Mouse (Mus musculus) forebrain, embryonic 12.5 days (tissue): ENCODE results near the gene Usp44. TPM values are rescaled to one million over a fixed set of nuclear protein-coding genes. Genes with fewer than 3 reads are reported as not detected.
"Not testable (repeated sequence)": the region's sequence is repeated elsewhere in the genome, so short reads cannot be mapped to it uniquely, and the experiment has no call there.

ENCODE experiments used
- ATAC-seq: fragments of 200-750 bp; cut with Nextera tagmentation; 2 replicates; pipeline ENCODE4 v1.8.0; 2017; ENCODE audit warnings: moderate TSS enrichment; ENCODE audit not compliant: low FRiP score
- H3K27ac ChIP-seq: fragments of 300-500 bp; sonication (generic); 2 replicates; pipeline ENCODE4 v1.5.1; 2016; ENCODE audit warnings: mild to moderate bottlenecking
- H3K27me3 ChIP-seq: fragments of 300-500 bp; sonication (generic); 2 replicates; pipeline ENCODE4 v1.6.1; 2016; ENCODE audit warnings: mild to moderate bottlenecking
- H3K36me3 ChIP-seq: fragments of 300-500 bp; sonication (generic); replicated peaks from 2 replicates; pipeline ENCODE4 v1.6.1; 2016; ENCODE audit warnings: mild to moderate bottlenecking
- H3K4me1 ChIP-seq: fragments of 300-500 bp; sonication (generic); 2 replicates; pipeline ENCODE4 v1.6.1; 2016
- H3K4me2 ChIP-seq: fragments of 300-500 bp; sonication (generic); 2 replicates; pipeline ENCODE4 v1.6.1; 2016; ENCODE audit warnings: mild to moderate bottlenecking, moderate library complexity
- H3K4me3 ChIP-seq: fragments of 300-500 bp; sonication (generic); replicated peaks from 2 replicates; pipeline ENCODE4 v1.5.1; 2016; ENCODE audit warnings: mild to moderate bottlenecking
- H3K9ac ChIP-seq: fragments of 300-500 bp; sonication (generic); 2 replicates; pipeline ENCODE4 v1.6.1; 2016; ENCODE audit warnings: mild to moderate bottlenecking
- H3K9me3 ChIP-seq: fragments of 300-500 bp; sonication (generic); 2 replicates; pipeline ENCODE4 v1.6.1; 2016
- WGBS: fragments of 180-500 bp; shearing (Covaris S2); methylation state at CpG from one replicate; pipeline ENCODE4 v1.1.7; 2016; 5-methylcytosine and 5-hydroxymethylcytosine counted together
- polyA plus RNA-seq: library from polyadenylated mRNA; unstranded; fragments of >200 nt; fragmentation: Nextera tagmentation; extraction: Ambion mirVana; gene quantifications from 2 replicates; pipeline ENCODE4 v1.2.1, GENCODE M21; 2016

Gene Usp44
- polyA plus RNA-seq, 1 experiment from 2014 or later: 7.7 TPM

GRCm38 (mm10) chr10:93818661-93819060, 12.7 kb upstream of the Usp44 start:
- Histone ChIP-seq H3K36me3 (no peaks in the 10 kb centered on the region), H3K27me3 (peaks cover 28% of the 10 kb centered on the region), H3K9me3 (no peaks in the 10 kb centered on the region), H3K4me3 (no peak overlapping the region), H3K9ac (no peak overlapping the region), H3K4me2 (no peak overlapping the region), H3K4me1 (peaks cover 5% of the 10 kb centered on the region), H3K27ac (no peak overlapping the region)
- ATAC-seq: no peak
- WGBS: 39% methylated on average over 7 of the region's 7 CpGs

GRCm38 (mm10) chr10:93829898-93830831, 1.2 kb upstream of the Usp44 start:
- Histone ChIP-seq H3K9ac (no peak overlapping the region), H3K27ac (no peak overlapping the region), H3K36me3 (no peaks in the 10 kb centered on the region), H3K9me3 (no peaks in the 10 kb centered on the region), H3K27me3 (peaks cover 42% of the 10 kb centered on the region), H3K4me2 (no peak overlapping the region), H3K4me3 (no peak overlapping the region), H3K4me1 (peaks cover 23% of the 10 kb centered on the region)
- ATAC-seq: no peak
- WGBS: 29% methylated on average over 9 of the region's 9 CpGs

- Histone ChIP-seq H3K9me3 (no peaks in the 10 kb centered on the region), H3K4me3 (peak overlapping the region; percentile 7; the same call in 1 of the 2 replicates), H3K36me3 (no peaks in the 10 kb centered on the region), H3K27me3 (peaks cover 46% of the 10 kb centered on the region), H3K4me1 (peaks cover 23% of the 10 kb centered on the region), H3K27ac (no peak overlapping the region), H3K4me2 (peak overlapping the region; percentile 39), H3K9ac (no peak overlapping the region)
- 8% methylated on average over 18 of the region's 18 CpGs for WGBS
- ATAC-seq: no peak
Measured at GRCm38 (mm10) chr10:93831730-93832574, 597 bp downstream of the Usp44 start.

- H3K4me2 ChIP-seq: peak overlapping the region; percentile 90
- H3K4me3 ChIP-seq: no peak overlapping the region
- H3K27me3 ChIP-seq: peaks cover 46% of the 10 kb centered on the region
- H3K9ac ChIP-seq: no peak overlapping the region
- no peaks in the 10 kb centered on the region for H3K9me3 ChIP-seq
- H3K36me3 ChIP-seq: no peaks in the 10 kb centered on the region
- 34% methylated on average over 9 of the region's 9 CpGs for WGBS
- H3K4me1 ChIP-seq: peaks cover 28% of the 10 kb centered on the region
- no peak for ATAC-seq
- H3K27ac ChIP-seq: no peak overlapping the region
Measured at GRCm38 (mm10) chr10:93832811-93833210, 1.5 kb downstream of the Usp44 start.

GRCm38 (mm10) chr10:93833370-93833698, 2.0 kb downstream of the Usp44 start:
- no peaks in the 10 kb centered on the region for H3K36me3 ChIP-seq
- peaks cover 46% of the 10 kb centered on the region for H3K27me3 ChIP-seq
- peak overlapping the region; percentile 65 for H3K9ac ChIP-seq
- peak overlapping the region; percentile 90 for H3K4me2 ChIP-seq
- H3K27ac ChIP-seq: no peak overlapping the region
- whole genome bisulfite sequencing: 2% methylated on average over 16 of the region's 16 CpGs
- no peak for ATAC-seq
- H3K9me3 ChIP-seq: no peaks in the 10 kb centered on the region
- H3K4me1 ChIP-seq: peaks cover 29% of the 10 kb centered on the region
- peak overlapping the region; percentile 76 for H3K4me3 ChIP-seq

- peaks cover 29% of the 10 kb centered on the region for H3K4me1 ChIP-seq
- ATAC-seq: peak; percentile 95
- H3K9me3 ChIP-seq: no peaks in the 10 kb centered on the region
- 1% methylated on average over 65 of the region's 75 CpGs for WGBS
- peak overlapping the region; percentile 90 for H3K4me2 ChIP-seq
- H3K9ac ChIP-seq: peak overlapping the region; percentile 65
- peaks cover 46% of the 10 kb centered on the region for H3K27me3 ChIP-seq
- no peak overlapping the region for H3K27ac ChIP-seq
- H3K4me3 ChIP-seq: peak overlapping the region; percentile 76
- H3K36me3 ChIP-seq: no peaks in the 10 kb centered on the region
Measured at GRCm38 (mm10) chr10:93833699-93834393, 2.5 kb downstream of the Usp44 start.

- Histone ChIP-seq H3K36me3 (no peaks in the 10 kb centered on the region), H3K27me3 (peaks cover 46% of the 10 kb centered on the region)
- 3% methylated on average over 13 of the region's 13 CpGs for WGBS
Measured at GRCm38 (mm10) chr10:93834394-93834745, 3.0 kb downstream of the Usp44 start.

GRCm38 (mm10) chr10:93835115-93835514, 3.8 kb downstream of the Usp44 start:
- not testable (repeated sequence) for H3K4me2 ChIP-seq, H3K27ac ChIP-seq, H3K9ac ChIP-seq, ATAC-seq, H3K36me3 ChIP-seq, H3K4me3 ChIP-seq, H3K9me3 ChIP-seq
- Histone ChIP-seq H3K4me1 (peaks cover 29% of the 10 kb centered on the region), H3K27me3 (peaks cover 39% of the 10 kb centered on the region)
- WGBS: 86% methylated on average over 7 of the region's 7 CpGs

More at GRCm38 (mm10) chr10:93834394-93834745, 3.0 kb downstream of the Usp44 start:
- Histone ChIP-seq H3K9ac (peak overlapping the region; percentile 65), H3K9me3 (no peaks in the 10 kb centered on the region), H3K4me1 (peaks cover 29% of the 10 kb centered on the region), H3K4me3 (peak overlapping the region; percentile 76), H3K4me2 (peak overlapping the region; percentile 90), H3K27ac (no peak overlapping the region)
- no peak for ATAC-seq

- Histone ChIP-seq H3K36me3 (peaks cover 29% of the 10 kb centered on the region), H3K4me1 (no peaks in the 10 kb centered on the region)
Measured at GRCm38 (mm10) chr10:93846706-93847105, 15.4 kb downstream of the Usp44 start.

GRCm38 (mm10) chr10:93855126-93855525, 23.8 kb downstream of the Usp44 start:
- Histone ChIP-seq H3K4me3 (no peak overlapping the region), H3K9ac (no peak overlapping the region), H3K27ac (no peak overlapping the region), H3K36me3 (peaks cover 10% of the 10 kb centered on the region), H3K27me3 (no peaks in the 10 kb centered on the region), H3K4me2 (no peak overlapping the region), H3K4me1 (no peaks in the 10 kb centered on the region), H3K9me3 (no peaks in the 10 kb centered on the region)
- WGBS: 95% methylated on average over 9 of the region's 9 CpGs
- ATAC-seq: no peak

More at GRCm38 (mm10) chr10:93846706-93847105, 15.4 kb downstream of the Usp44 start:
- no peak overlapping the region for H3K4me2 ChIP-seq
- no peak overlapping the region for H3K27ac ChIP-seq
- no peak overlapping the region for H3K4me3 ChIP-seq
- 96% methylated on average over 13 of the region's 13 CpGs for whole genome bisulfite sequencing
- no peak for ATAC-seq
- H3K9ac ChIP-seq: no peak overlapping the region
- peaks cover 7% of the 10 kb centered on the region; the same call in 1 of the 2 replicates for H3K9me3 ChIP-seq
- no peaks in the 10 kb centered on the region for H3K27me3 ChIP-seq

- Histone ChIP-seq H3K4me1 (no peaks in the 10 kb centered on the region), H3K9ac (no peak overlapping the region), H3K27me3 (no peaks in the 10 kb centered on the region), H3K27ac (no peak overlapping the region), H3K36me3 (peaks cover 17% of the 10 kb centered on the region), H3K4me3 (no peak overlapping the region), H3K9me3 (no peaks in the 10 kb centered on the region), H3K4me2 (no peak overlapping the region)
- WGBS: 94% methylated on average over 6 of the region's 6 CpGs
- ATAC-seq: no peak
Measured at GRCm38 (mm10) chr10:93856095-93856494, 24.7 kb downstream of the Usp44 start.

- no peak overlapping the region for H3K4me2 ChIP-seq
- peaks cover 77% of the 10 kb centered on the region for H3K36me3 ChIP-seq
- no peak overlapping the region for H3K9ac ChIP-seq
- WGBS: 95% methylated on average over 7 of the region's 7 CpGs
- ATAC-seq: no peak
- H3K4me1 ChIP-seq: no peaks in the 10 kb centered on the region
- H3K4me3 ChIP-seq: no peak overlapping the region
- H3K9me3 ChIP-seq: no peaks in the 10 kb centered on the region
- H3K27ac ChIP-seq: no peak overlapping the region
- no peaks in the 10 kb centered on the region for H3K27me3 ChIP-seq
Measured at GRCm38 (mm10) chr10:93868401-93868800, 37.0 kb downstream of the Usp44 start.
